1 mouse cellular context compared by ENCODE assay signal in genomic region chr7:34226846-34227245, GRCm38 (mm10).
TF ChIP-seq lines count a peak whose summit lies in the region.

No protein-coding gene starts in this region.

TF ChIP-seq in MEL, 35 proteins besides CTCF, POLR2A, EP300 and RAD21:
- TF ChIP-seq GATA1 (IDR thresholded peaks at IDR 0.05; ENCODE audit: low read depth, low read length) (no peak), ETS1 (IDR thresholded peaks at IDR 0.05; ENCODE audit: low read depth, low read length) (no peak), BHLHE40 (IDR thresholded peaks at IDR 0.05; ENCODE audit: borderline replicate concordance, low read depth, low read length) (no peak), CHD2 (IDR thresholded peaks at IDR 0.05; ENCODE audit: low read length) (no peak), ELF1 (IDR thresholded peaks at IDR 0.05; ENCODE audit: low read depth, low read length) (no peak)
TF ChIP-seq in MEL: peak in this region for 0.
